Mouse (Mus musculus): ENCODE data around the gene Rpl9-ps6. TPM values are rescaled to one million over a fixed set of nuclear protein-coding genes. Genes with fewer than 3 reads are reported as not detected.

Rpl9-ps6 gene
- total RNA-seq, 2 experiments from 2014 or later = 27.7 to 28.4 TPM

GRCm38 (mm10) chr19:32419069-32419468 is 47.3 kb downstream of the Rpl9-ps6 start:
- intact Hi-C loops (cut with DNase I; ENCODE audit: low total_unique reads) = no loop called here
- no peak for DNase-seq

GRCm38 (mm10) chr19:32416692-32417317 is 49.6 kb downstream of the Rpl9-ps6 start:
- DNase-seq = no peak
- intact Hi-C loops (cut with DNase I; ENCODE audit: low total_unique reads) = no loop called here

Other genes starting within 250 kb of the Rpl9-ps6 start
- gene Sgms1, start 76.9 kb downstream of the Rpl9-ps6 start, total RNA-seq (2021) = 10 to 100 TPM; 35.2 to 55.0 TPM
- gene Minpp1, start 19.2 kb upstream of the Rpl9-ps6 start, total RNA-seq (2021) = 10 to 100 TPM; 17.1 to 21.1 TPM
- 10 to 100 TPM; 11.3 to 13.8 TPM for gene Papss2, start 129.2 kb upstream of the Rpl9-ps6 start, total RNA-seq (2021)

Data from gastrocnemius, postnatal 14 days (tissue).